In genomic region chr8:12192006-12192405, GRCm38 (mm10) we compare ENCODE assay signal across 11 mouse cellular contexts.
DNase-seq lines count a peak whose midpoint lies in the region; ATAC-seq and TF ChIP-seq lines count a peak whose summit lies in the region.
"Had no signal": no experiment of that assay in that cellular context is flagged by ENCODE, and none has a peak within 500 bp of the region (broad histone marks: within the 10 kb centered on the region; RNA-seq: fewer than 3 reads in every experiment).

No protein-coding gene starts in this region.

- TF ChIP-seq POLR2A in cerebellum, adult 2 months (IDR thresholded peaks at IDR 0.05; ENCODE audit: borderline replicate concordance, insufficient read depth, low read length) = no peak
- no peak for TF ChIP-seq POLR2A in liver, adult 2 months (IDR thresholded peaks at IDR 0.05; ENCODE audit: extremely low read depth, insufficient read depth, low read length)

- H3K36me3 ChIP-seq in liver, adult 2 months (ENCODE audit: control insufficient read depth, insufficient read depth, low read length) = no peaks in the 10 kb centered on the region
- no peaks in the 10 kb centered on the region for H3K36me3 ChIP-seq in liver, embryonic 12.5 days
- H3K36me3 ChIP-seq in embryonic facial prominence, embryonic 11.5 days (replicated peaks; ENCODE audit: control insufficient read depth, insufficient read depth, low read depth, low read length) = no peaks in the 10 kb centered on the region
- H3K36me3 ChIP-seq: heart, embryonic 15.5 days; limb, embryonic 15.5 days had no signal

- no peak overlapping the region for H3K4me2 ChIP-seq in liver, embryonic 12.5 days
- no peak overlapping the region for H3K4me2 ChIP-seq in embryonic facial prominence, embryonic 11.5 days (ENCODE audit: low read depth, low read length)
- H3K4me2 ChIP-seq: heart, embryonic 15.5 days; limb, embryonic 15.5 days had no signal

- no peaks in the 10 kb centered on the region for H3K27me3 ChIP-seq in cerebellum, adult 2 months (ENCODE audit: control insufficient read depth, insufficient read depth, low read length)
- peaks cover 9% of the 10 kb centered on the region for H3K27me3 ChIP-seq in liver, adult 2 months (ENCODE audit: control insufficient read depth, insufficient read depth, low read length)
- no peaks in the 10 kb centered on the region for H3K27me3 ChIP-seq in liver, embryonic 12.5 days (replicated peaks)
- H3K27me3 ChIP-seq in embryonic facial prominence, embryonic 11.5 days (ENCODE audit: control insufficient read depth, insufficient read depth, low read length) = no peaks in the 10 kb centered on the region
- H3K27me3 ChIP-seq: limb, embryonic 15.5 days had no signal

- no peaks in the 10 kb centered on the region for H3K4me1 ChIP-seq in cerebellum, adult 2 months (ENCODE audit: control insufficient read depth, insufficient read depth, low read length)
- no peaks in the 10 kb centered on the region for H3K4me1 ChIP-seq in liver, adult 2 months (ENCODE audit: control insufficient read depth, insufficient read depth, low read length)
- H3K4me1 ChIP-seq in liver, embryonic 12.5 days = no peaks in the 10 kb centered on the region
- no peaks in the 10 kb centered on the region for H3K4me1 ChIP-seq in embryonic facial prominence, embryonic 11.5 days (ENCODE audit: control insufficient read depth, insufficient read depth, low read length)
- H3K4me1 ChIP-seq: heart, embryonic 15.5 days; limb, embryonic 15.5 days had no signal

- H3K9me3 ChIP-seq in liver, embryonic 12.5 days (replicated peaks) = no peaks in the 10 kb centered on the region
- no peaks in the 10 kb centered on the region for H3K9me3 ChIP-seq in embryonic facial prominence, embryonic 11.5 days (replicated peaks; ENCODE audit: control insufficient read depth, low read length)
- H3K9me3 ChIP-seq: heart, embryonic 15.5 days; limb, embryonic 15.5 days had no signal

- H3K79me2 ChIP-seq in liver, adult 2 months (ENCODE audit: control insufficient read depth, insufficient read depth, low read length) = no peaks in the 10 kb centered on the region

- no peak overlapping the region for H3K27ac ChIP-seq in cerebellum, adult 2 months (ENCODE audit: insufficient read depth, low read length)
- no peak overlapping the region for H3K27ac ChIP-seq in liver, adult 2 months (replicated peaks; ENCODE audit: insufficient read depth, low read depth, low read length)
- no peak overlapping the region for H3K27ac ChIP-seq in liver, embryonic 12.5 days
- no peak overlapping the region for H3K27ac ChIP-seq in embryonic facial prominence, embryonic 11.5 days (replicated peaks; ENCODE audit: low read depth, low read length)
- H3K27ac ChIP-seq: heart, embryonic 15.5 days; limb, embryonic 15.5 days had no signal

- H3K4me3 ChIP-seq in cerebellum, adult 2 months (replicated peaks; ENCODE audit: insufficient read depth, low read depth, low read length) = no peak overlapping the region
- H3K4me3 ChIP-seq in liver, adult 2 months (ENCODE audit: insufficient read depth, low read depth, low read length) = no peak overlapping the region
- no peak overlapping the region for H3K4me3 ChIP-seq in liver, embryonic 12.5 days
- no peak overlapping the region for H3K4me3 ChIP-seq in embryonic facial prominence, embryonic 11.5 days (ENCODE audit: low read depth, low read length)
- H3K4me3 ChIP-seq: heart, embryonic 15.5 days; limb, embryonic 15.5 days had no signal

- no peak for ATAC-seq in liver, embryonic 12.5 days
- no peak for ATAC-seq in embryonic facial prominence, embryonic 11.5 days (replicated peaks; ENCODE audit: insufficient number of reproducible peaks, low FRiP score, low TSS enrichment, low read depth)
- no peak for ATAC-seq in erythroid progenitor cell, adult 5-6 weeks (replicated peaks; ENCODE audit: low FRiP score, poor library complexity, severe bottlenecking)

- H3K9ac ChIP-seq in liver, adult 2 months (ENCODE audit: low read depth, low read length) = no peak overlapping the region
- H3K9ac ChIP-seq in liver, embryonic 12.5 days = no peak overlapping the region
- H3K9ac ChIP-seq in embryonic facial prominence, embryonic 11.5 days (replicated peaks; ENCODE audit: low read length) = no peak overlapping the region
- H3K9ac ChIP-seq: heart, embryonic 15.5 days; limb, embryonic 15.5 days had no signal

- DNase-seq in cerebellum, adult 2 months = no peak
- DNase-seq in cerebellum, postnatal 25 days = no peak
- DNase-seq in liver, adult 2 months (ENCODE audit: extremely low read depth, low read depth, low spot score) = peak; percentile 10
- DNase-seq in embryonic facial prominence, embryonic 11.5 days (ENCODE audit: low spot score) = peak; percentile 30
- peak; percentile 50 for DNase-seq in testis, postnatal 10 days (ENCODE audit: low spot score)
- DNase-seq in adrenal gland, adult (ENCODE audit: inconsistent age in 2 of 2, low spot score in 1 of 2) = no peak
- DNase-seq: cerebellum, adult 9-11 months had no signal

- TF ChIP-seq CTCF in cerebellum, adult 2 months (IDR thresholded peaks at IDR 0.05; ENCODE audit: borderline replicate concordance, insufficient read depth, low read depth, low read length) = peak; percentile 32
- TF ChIP-seq CTCF in liver, adult 2 months (IDR thresholded peaks at IDR 0.05; ENCODE audit: low read depth, low read length) = peak; percentile 73

- WGBS in cerebellum, adult 2 months = 41% methylated on average over 8 of the region's 8 CpGs
- 30% methylated on average over 8 of the region's 8 CpGs for WGBS in liver, adult 2 months
- 27% methylated on average over 8 of the region's 8 CpGs for WGBS in liver, embryonic 12.5 days (ENCODE audit: insufficient replicate concordance)
- 30% methylated on average over 8 of the region's 8 CpGs for WGBS in embryonic facial prominence, embryonic 11.5 days

Comparison
In these comparisons a context has a peak if more than half of its experiments do, and no peak if none do; other contexts are left out.
1. DNase-seq: peak in liver, adult 2 months (single experiment), embryonic facial prominence, embryonic 11.5 days (single experiment) and testis, postnatal 10 days (single experiment); none in cerebellum, adult 2 months (0 of 2), cerebellum, postnatal 25 days (0 of 2) and adrenal gland, adult (0 of 2).